Mouse (Mus musculus): ENCODE measurements around the gene Amigo1. TPM values are rescaled to one million over a fixed set of nuclear protein-coding genes. Genes with fewer than 3 reads are reported as not detected.
A peak's percentile ranks its signal among the peaks of the same experiment; 100 is the strongest.

Amigo1 gene
- polyA plus RNA-seq, 1 experiment from 2014 or later, result 3.4 TPM

DNA sequence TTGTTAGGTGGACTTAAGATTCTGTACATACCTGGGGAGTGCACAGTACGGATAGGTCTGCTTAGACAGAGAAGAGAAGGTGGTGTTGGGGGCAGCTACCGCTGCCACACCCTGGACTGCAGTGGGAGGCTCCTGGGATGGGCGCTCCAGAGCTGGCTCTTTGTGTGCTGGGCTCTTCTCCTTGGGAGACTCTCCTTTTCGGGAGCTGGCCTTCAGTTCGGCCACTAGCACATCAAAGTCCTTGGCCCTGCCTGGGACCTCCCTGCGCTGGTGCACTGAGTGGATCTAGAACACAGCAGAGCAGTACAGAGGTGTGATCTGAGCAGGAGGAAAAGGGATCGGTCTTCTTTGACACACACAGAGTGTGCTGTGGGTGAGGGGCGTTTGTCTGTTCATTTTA is 19.5 kb downstream of the Amigo1 start:
- Histone ChIP-seq H3K27ac (no peak overlapping the region), H3K27me3 (ENCODE audit: poor library complexity, severe bottlenecking) (no peaks in the 10 kb centered on the region), H3K4me3 (no peak overlapping the region), H3K9me3 (no peaks in the 10 kb centered on the region), H3K4me1 (peaks cover 45% of the 10 kb centered on the region), H3K36me3 (replicated peaks) (peaks cover 71% of the 10 kb centered on the region)
- 90% methylated on average over 8 of the region's 8 CpGs for WGBS
- no peak for DNase-seq (ENCODE audit: extremely low spot score, low spot score)

DNA sequence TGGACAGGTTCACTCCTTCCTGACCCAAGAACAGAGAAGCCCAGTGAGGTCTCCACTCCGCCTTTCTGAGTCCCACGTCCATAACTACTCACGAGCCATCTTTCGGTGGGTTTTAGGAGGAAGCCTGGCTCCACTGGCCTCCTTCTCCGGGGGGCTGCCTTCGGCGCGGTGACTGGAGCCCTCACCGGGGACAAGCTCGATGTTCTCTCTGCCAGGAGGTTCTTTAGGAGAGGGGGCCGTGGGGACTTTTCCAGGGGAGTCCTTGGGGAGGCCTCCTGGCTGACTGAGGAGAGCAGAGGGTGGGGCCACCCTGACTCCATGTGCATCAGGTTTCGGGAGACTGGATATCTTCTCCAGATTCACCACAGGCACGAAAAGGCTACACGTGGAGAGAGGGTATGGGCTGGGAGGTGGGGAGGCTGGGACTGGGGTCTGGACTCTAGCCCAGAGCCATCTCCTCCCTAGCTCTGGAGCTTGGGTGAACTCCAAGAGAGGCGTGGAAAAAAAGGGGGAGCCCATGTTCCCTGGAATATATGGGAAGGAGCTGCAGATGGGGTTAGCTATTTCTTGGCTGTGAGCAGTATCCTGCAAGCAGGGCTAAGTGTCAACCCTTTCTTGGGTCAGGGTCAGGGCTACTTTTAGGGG is 20.7 kb downstream of the Amigo1 start:
- peaks cover 43% of the 10 kb centered on the region for H3K4me1 ChIP-seq
- no peak for DNase-seq (ENCODE audit: extremely low spot score, low spot score)
- no peak overlapping the region for H3K27ac ChIP-seq
- H3K9me3 ChIP-seq, result no peaks in the 10 kb centered on the region
- no peak overlapping the region for H3K4me3 ChIP-seq
- no peaks in the 10 kb centered on the region for H3K27me3 ChIP-seq (ENCODE audit: poor library complexity, severe bottlenecking)
- WGBS, result 95% methylated on average over 15 of the region's 15 CpGs
- H3K36me3 ChIP-seq (replicated peaks), result peaks cover 67% of the 10 kb centered on the region

DNA sequence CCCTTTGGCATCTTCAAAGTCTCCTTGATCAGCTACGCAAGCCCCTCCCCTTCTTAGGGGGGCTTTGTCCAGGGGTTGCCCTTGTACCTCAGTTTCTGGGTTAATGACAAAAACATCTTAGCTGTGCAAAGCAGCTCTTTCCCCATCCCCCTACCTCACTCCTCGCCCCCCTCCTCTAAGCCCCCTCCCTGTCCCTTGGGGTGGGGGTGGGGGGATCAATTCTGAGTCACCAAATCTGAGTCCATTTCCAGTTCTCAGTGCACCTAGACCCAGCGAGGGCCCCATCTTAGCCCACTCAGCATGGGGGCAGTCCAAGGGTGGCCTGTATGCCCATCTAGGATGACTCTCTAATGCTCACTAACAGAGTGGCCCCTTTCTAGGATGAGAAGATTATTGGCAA is 22.9 kb downstream of the Amigo1 start:
- no peak for DNase-seq (ENCODE audit: extremely low spot score, low spot score)
- Histone ChIP-seq H3K4me1 (peaks cover 34% of the 10 kb centered on the region), H3K4me3 (peak overlapping the region; percentile 64), H3K9me3 (no peaks in the 10 kb centered on the region), H3K27me3 (ENCODE audit: poor library complexity, severe bottlenecking) (0 out of 2 replicates have a peak, but pooled peaks cover under 1% of the 10 kb centered on the region), H3K27ac (peak overlapping the region; percentile 99), H3K36me3 (replicated peaks) (peaks cover 46% of the 10 kb centered on the region)
- 60% methylated on average over 3 of the region's 3 CpGs for WGBS

DNA sequence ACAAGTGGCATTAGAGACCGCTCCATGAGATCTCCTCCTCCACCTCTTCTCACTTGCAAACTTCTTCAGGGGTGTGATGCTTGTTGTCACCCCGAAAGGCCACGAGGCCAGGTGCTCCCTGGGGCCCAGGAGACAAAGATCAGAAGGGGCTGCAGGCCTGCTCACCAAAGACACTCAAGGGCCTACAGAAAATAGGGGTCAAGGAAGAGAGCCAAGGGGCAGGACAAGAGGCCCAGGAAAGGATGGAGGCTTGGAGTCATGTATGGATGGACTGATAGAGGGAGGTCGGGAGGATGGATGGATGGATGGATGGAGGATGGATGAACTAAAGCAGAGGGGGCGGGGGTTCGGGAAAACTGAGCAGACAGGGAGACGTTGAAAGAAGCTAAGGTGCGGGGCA is 23.4 kb downstream of the Amigo1 start:
- WGBS, result 9% methylated on average over 8 of the region's 8 CpGs
- peak; percentile 47 for DNase-seq (ENCODE audit: extremely low spot score, low spot score)
- H3K9me3 ChIP-seq, result no peaks in the 10 kb centered on the region

DNA sequence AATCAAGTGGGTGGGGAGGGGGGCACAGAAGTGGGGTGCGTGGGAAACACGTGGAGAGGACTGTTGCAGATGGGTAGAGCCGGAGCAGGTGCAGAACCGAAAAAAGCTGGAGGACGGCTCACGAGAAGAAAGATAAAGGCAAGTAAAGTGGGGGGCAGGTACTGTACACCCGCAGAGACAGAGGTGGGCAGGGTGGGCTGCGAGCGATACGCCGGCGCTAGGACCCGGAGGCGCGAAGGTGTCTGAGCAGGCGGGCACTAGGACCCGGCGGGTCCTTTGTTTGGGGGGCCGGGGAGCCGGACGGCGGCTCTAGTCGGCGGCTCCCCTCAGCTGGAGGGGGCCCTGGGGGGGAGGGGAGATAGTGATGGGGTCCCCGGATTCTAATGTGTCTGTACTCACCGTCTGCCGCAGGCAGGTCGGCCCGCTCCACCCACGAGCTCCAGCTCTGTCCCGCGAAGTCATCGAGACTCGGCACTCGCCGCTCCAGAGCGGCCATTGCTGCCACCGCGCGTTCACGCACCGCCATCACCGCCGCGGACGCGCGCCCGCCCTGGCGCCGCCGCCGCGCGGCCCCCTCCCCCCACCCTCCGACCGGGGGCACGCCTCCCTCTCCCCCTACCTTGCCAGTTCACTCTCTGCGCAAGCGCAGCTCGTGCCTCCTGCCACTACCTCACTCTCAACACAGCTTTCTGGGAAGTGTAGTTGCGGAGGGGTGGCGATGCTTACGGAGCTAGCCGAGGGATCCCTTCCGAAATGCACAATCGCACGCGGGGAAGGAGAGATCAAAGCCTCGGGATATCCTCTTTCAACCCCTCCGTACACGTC is 24.0 kb downstream of the Amigo1 start:
- under 1% methylated on average over 70 of the region's 72 CpGs for WGBS
- H3K4me3 ChIP-seq, result peak overlapping the region; percentile 64
- DNase-seq (ENCODE audit: extremely low spot score, low spot score), result peak; percentile 96
- peak overlapping the region; percentile 99 for H3K27ac ChIP-seq
- 0 out of 2 replicates have a peak, but pooled peaks cover 5% of the 10 kb centered on the region for H3K27me3 ChIP-seq (ENCODE audit: poor library complexity, severe bottlenecking)
- H3K4me1 ChIP-seq, result peaks cover 31% of the 10 kb centered on the region
- peaks cover 34% of the 10 kb centered on the region for H3K36me3 ChIP-seq (replicated peaks)
- no peaks in the 10 kb centered on the region for H3K9me3 ChIP-seq

More for the DNA sequence above, 23.4 kb downstream of the Amigo1 start:
- peaks cover 33% of the 10 kb centered on the region for H3K4me1 ChIP-seq
- 0 out of 2 replicates have a peak, but pooled peaks cover 5% of the 10 kb centered on the region for H3K27me3 ChIP-seq (ENCODE audit: poor library complexity, severe bottlenecking)
- peak overlapping the region; percentile 64 for H3K4me3 ChIP-seq
- H3K27ac ChIP-seq, result peak overlapping the region; percentile 99
- H3K36me3 ChIP-seq (replicated peaks), result peaks cover 40% of the 10 kb centered on the region

DNA sequence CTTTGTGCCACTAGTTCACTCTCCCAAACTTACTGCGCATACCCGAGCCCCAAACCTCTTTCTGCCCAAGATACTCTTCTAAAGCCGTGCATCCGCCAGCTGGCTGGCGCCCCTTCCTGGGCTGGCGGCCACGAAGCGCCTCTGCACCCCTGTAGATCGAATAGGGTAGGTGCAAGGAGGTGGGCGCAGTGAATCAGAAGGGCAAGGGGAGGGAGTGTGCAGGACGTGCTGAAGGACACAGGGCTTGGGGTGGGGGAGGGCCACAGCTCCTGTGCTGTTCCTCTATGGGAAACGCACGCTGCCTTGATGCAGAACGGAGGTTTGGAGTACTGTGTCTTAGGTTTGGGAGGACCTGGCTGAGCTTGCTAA is 24.6 kb downstream of the Amigo1 start, which contains the start of gene Atxn7l2:
Gene Atxn7l2, minus strand, starts transcription at position 164 of the 369 bp plus-strand sequence.
- Histone ChIP-seq H3K9me3 (no peaks in the 10 kb centered on the region), H3K4me3 (peak within 1 kb of the TSS; percentile 64), H3K36me3 (replicated peaks) (peaks cover 28% of the 10 kb centered on the region), H3K4me1 (peaks cover 31% of the 10 kb centered on the region), H3K27me3 (ENCODE audit: poor library complexity, severe bottlenecking) (0 out of 2 replicates have a peak, but pooled peaks cover 5% of the 10 kb centered on the region), H3K27ac (peak within 1 kb of the TSS; percentile 99)
- no peak for DNase-seq (ENCODE audit: extremely low spot score, low spot score)
- WGBS, result under 1% methylated on average over 14 of the region's 14 CpGs

DNA sequence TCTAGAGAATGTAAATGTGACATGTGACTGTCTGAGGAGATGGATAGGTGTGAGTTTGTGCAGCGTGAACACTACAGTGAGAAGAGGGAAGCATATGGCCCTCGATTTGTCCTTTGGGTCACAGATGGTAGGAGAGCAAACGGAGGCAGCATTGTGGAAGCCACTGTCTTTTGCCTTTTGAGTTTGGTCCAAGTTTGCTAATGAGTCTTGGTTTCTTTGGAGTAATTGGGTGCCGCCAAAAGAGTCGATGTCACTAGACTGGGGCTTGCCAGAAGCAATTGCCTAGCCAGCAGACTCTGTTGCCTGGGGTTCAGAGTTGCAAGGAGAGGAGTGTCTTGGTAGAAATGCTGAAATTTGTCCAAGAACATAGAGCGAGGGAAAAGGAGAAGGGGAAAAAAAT is 25.7 kb downstream of the Amigo1 start:
- no peak overlapping the region for H3K27ac ChIP-seq
- 87% methylated on average over 6 of the region's 6 CpGs for WGBS

DNA sequence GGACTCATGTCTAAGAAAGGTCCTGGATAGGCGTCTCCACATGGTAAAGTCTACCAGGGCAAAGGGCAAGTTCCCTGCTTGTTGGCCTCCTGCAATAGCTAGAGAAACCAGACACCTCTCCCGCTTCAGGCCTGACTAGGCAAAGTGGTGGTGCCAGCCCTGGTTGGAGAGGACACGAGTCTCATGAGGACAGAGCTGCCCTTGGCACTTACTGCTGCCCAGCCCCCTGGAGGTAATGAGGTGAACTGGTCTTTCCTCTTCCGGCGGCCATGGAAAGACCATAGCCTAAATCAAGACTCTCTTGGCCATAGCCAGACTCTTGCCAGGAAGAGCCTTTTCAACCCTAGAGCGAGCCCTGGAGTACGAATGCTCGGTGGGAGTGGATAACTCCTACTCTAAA is 26.3 kb downstream of the Amigo1 start:
- DNase-seq (ENCODE audit: extremely low spot score, low spot score), result no peak
- H3K4me3 ChIP-seq, result no peak overlapping the region
- peaks cover 12% of the 10 kb centered on the region for H3K36me3 ChIP-seq (replicated peaks)
- peaks cover 31% of the 10 kb centered on the region for H3K4me1 ChIP-seq
- no peak overlapping the region for H3K27ac ChIP-seq
- 86% methylated on average over 8 of the region's 8 CpGs for WGBS
- no peaks in the 10 kb centered on the region for H3K9me3 ChIP-seq
- H3K27me3 ChIP-seq (ENCODE audit: poor library complexity, severe bottlenecking), result 0 out of 2 replicates have a peak, but pooled peaks cover 8% of the 10 kb centered on the region

More for the DNA sequence above, 25.7 kb downstream of the Amigo1 start:
- H3K9me3 ChIP-seq, result no peaks in the 10 kb centered on the region
- peaks cover 17% of the 10 kb centered on the region for H3K36me3 ChIP-seq (replicated peaks)
- DNase-seq (ENCODE audit: extremely low spot score, low spot score), result no peak
- H3K4me3 ChIP-seq, result no peak overlapping the region
- 0 out of 2 replicates have a peak, but pooled peaks cover 8% of the 10 kb centered on the region for H3K27me3 ChIP-seq (ENCODE audit: poor library complexity, severe bottlenecking)
- H3K4me1 ChIP-seq, result peaks cover 31% of the 10 kb centered on the region

DNA sequence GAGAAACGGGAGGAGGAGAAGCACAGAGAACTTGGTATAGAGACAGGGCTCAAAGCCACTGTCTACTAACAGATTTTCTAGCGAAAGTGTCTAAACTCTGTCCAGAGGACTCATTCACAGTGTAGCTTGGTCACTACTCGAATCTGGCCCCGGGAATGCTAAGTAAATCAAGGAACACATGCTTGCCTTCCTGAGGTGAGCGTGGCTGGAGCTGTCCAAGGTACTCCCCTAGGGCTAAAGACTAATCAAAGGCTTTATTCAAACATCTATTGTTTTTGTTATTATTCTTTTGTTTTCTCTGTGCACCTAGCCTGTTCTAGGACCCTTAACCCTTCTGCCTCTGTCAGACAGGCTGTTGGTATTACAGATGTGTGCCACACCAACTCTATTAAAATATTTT is 28.6 kb downstream of the Amigo1 start:
- Histone ChIP-seq H3K4me1 (peaks cover 15% of the 10 kb centered on the region), H3K27me3 (ENCODE audit: poor library complexity, severe bottlenecking) (0 out of 2 replicates have a peak, but pooled peaks cover 8% of the 10 kb centered on the region), H3K9me3 (no peaks in the 10 kb centered on the region), H3K36me3 (replicated peaks) (no peaks in the 10 kb centered on the region), H3K27ac (no peak overlapping the region), H3K4me3 (no peak overlapping the region)
- 24% methylated on average over 5 of the region's 5 CpGs for WGBS
- DNase-seq (ENCODE audit: extremely low spot score, low spot score), result no peak

DNA sequence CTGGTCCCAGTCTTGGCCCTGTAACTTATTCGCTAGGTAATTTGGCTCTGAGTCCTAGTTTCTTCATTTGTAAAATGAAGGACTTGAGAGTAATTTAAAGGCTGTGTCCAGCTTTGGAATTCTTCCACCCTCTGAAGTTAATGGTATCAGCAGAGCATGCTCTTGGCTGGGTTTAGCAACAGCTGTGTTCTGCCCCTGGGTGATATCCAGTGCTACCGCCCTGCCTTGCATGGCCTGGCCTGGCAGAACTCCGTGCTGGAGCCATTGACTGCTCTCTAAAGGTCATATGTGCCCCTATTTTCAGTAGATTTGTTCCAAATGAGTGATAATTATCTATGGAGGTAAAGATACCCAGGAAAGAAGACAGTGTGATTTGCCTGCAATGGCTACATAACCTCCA is 34.5 kb downstream of the Amigo1 start:
- 78% methylated on average over 3 of the region's 3 CpGs for WGBS

DNA sequence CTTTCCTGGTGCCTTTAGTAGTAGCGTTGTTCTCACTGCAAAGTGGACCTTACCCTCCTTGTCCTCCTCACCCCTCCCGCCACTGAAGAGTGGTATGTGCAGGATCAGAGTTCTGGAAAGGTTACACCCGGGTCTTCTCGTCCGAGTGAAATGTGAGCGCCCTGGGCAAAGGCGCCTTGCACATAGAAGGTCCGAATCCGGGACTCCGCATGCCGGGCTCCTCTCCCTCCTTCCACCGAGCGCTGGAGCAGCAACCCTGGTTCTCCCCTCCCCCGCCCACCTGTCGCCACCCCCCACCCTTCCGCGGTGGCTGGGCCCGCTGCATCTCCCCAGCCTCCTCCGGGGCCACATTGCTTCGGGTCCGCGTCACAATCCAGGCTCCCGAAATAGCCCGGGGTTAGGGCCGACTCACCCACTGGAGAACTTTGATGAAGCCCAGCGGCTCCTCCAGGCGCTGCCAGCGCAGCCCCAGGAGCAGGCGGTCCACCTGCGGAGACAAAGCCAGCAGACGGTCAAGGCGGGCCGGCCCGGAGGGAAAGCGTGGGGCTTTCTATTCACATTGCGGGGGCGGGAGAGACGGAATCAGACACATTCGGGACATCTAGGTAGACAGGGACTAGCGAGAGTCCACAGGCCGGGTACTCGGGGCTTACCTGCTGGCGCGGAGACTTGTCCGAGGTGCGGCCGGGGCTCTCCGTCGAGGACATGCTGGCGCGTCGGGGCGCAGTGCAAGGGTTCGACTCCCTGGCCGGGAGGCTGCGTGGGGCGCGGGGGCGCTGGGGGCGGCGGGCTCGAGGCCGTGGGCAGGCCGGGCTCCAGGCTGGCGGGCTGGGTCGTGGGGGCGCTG is 39.8 kb downstream of the Amigo1 start:
- Histone ChIP-seq H3K4me1 (peaks cover 20% of the 10 kb centered on the region), H3K4me3 (peak overlapping the region; percentile 56), H3K9me3 (no peaks in the 10 kb centered on the region), H3K27ac (peak overlapping the region; percentile 79), H3K27me3 (ENCODE audit: poor library complexity, severe bottlenecking) (peaks cover 68% of the 10 kb centered on the region), H3K36me3 (replicated peaks) (no peaks in the 10 kb centered on the region)
- WGBS, result 2% methylated on average over 67 of the region's 67 CpGs
- peak; percentile 51 for DNase-seq (ENCODE audit: extremely low spot score, low spot score)

More for the DNA sequence above, 34.5 kb downstream of the Amigo1 start:
- H3K4me1 ChIP-seq, result peaks cover 2% of the 10 kb centered on the region
- H3K4me3 ChIP-seq, result no peak overlapping the region
- no peaks in the 10 kb centered on the region for H3K9me3 ChIP-seq
- H3K27me3 ChIP-seq (ENCODE audit: poor library complexity, severe bottlenecking), result peaks cover 45% of the 10 kb centered on the region
- DNase-seq (ENCODE audit: extremely low spot score, low spot score), result no peak
- no peaks in the 10 kb centered on the region for H3K36me3 ChIP-seq (replicated peaks)
- no peak overlapping the region for H3K27ac ChIP-seq
